Mouse (Mus musculus): ENCODE measurements around the gene Yjefn3. TPM values are rescaled to one million over a fixed set of nuclear protein-coding genes. Genes with fewer than 3 reads are reported as not detected.

Gene Yjefn3
- total and polyA plus RNA-seq, 3 experiments = 13.3 to 16.8 (median 14.2) TPM

DNA sequence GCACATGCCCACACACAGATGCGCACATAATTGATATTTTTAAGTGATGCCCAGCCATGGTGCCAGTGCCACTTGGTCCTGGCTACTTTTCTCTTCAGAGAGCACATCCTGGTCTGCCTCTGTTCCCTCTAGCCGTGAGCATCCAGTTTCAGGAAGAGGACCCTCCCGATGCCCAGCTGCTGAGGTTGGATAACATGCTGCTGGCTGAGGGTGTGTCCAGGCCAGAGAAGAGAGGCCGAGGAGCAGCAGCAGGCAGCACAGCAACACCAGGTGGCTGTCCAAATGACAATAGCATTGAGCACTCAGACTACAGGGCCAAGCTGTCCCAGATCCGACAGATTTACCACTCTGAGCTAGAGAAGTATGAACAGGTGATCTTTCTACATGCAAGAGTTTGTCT is 38.3 kb downstream of the Yjefn3 start:
- no peak for DNase-seq
- intact Hi-C loops (cut with DNase I) = no loop called here
- Histone ChIP-seq H3K9ac (ENCODE audit: low read depth, low read length) (no peak overlapping the region), H3K79me2 (replicated peaks; ENCODE audit: control insufficient read depth, insufficient read depth, low read length) (no peaks in the 10 kb centered on the region), H3K27me3 (ENCODE audit: control insufficient read depth, insufficient read depth, low read length) (no peaks in the 10 kb centered on the region), H3K27ac (no peak overlapping the region), H3K4me3 (no peak overlapping the region), H3K36me3 (ENCODE audit: control insufficient read depth, insufficient read depth, low read length) (no peaks in the 10 kb centered on the region), H3K4me1 (ENCODE audit: control insufficient read depth, insufficient read depth, low read length) (peaks cover 2% of the 10 kb centered on the region; the same call in 1 of the 2 replicates)
- WGBS = 60% methylated on average over 5 of the region's 5 CpGs
- TF ChIP-seq POLR2A (IDR thresholded peaks at IDR 0.05; ENCODE audit: insufficient read depth, low read depth, low read length) (no peak), CTCF (IDR thresholded peaks at IDR 0.05) (no peak), EP300 (IDR thresholded peaks at IDR 0.05; ENCODE audit: insufficient read depth, low read depth, low read length) (no peak)

DNA sequence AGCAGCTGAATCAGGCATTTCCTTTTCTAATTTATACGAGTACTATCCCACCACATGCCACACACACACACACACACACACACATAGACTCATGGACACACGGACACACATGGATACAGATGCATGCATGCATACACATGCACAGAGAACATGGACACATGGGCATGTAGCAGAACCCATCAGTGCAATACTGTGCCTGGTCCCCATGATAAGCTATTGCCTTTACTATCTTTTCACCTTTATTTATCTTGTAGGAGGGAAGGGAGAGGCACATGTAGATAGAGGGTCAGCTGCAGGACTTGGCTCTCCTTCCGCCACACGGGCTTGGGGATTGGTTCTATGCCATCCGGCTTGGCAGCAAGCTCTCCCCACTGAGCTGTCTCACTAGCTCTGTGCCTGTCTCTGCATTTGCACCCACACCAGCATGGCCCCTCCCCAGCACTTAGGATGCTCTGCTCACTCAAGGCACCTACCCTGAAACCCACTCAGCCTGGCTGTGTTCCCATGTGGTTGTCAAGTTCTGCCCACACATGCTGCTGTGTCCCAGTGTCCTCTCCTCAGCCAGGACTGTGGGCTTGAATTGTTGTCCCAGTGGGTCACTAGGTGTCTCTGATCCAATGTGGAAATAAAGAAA is 39.0 kb downstream of the Yjefn3 start:
- no peak overlapping the region for H3K4me3 ChIP-seq
- 51% methylated on average over 5 of the region's 5 CpGs for WGBS
- peak in 1 of 2 experiments; percentile 28 for DNase-seq
- TF ChIP-seq CTCF (IDR thresholded peaks at IDR 0.05) = no peak
- no peak for TF ChIP-seq EP300 (IDR thresholded peaks at IDR 0.05; ENCODE audit: insufficient read depth, low read depth, low read length)
- no peak for TF ChIP-seq POLR2A (IDR thresholded peaks at IDR 0.05; ENCODE audit: insufficient read depth, low read depth, low read length)
- peaks cover 2% of the 10 kb centered on the region; the same call in 1 of the 2 replicates for H3K4me1 ChIP-seq (ENCODE audit: control insufficient read depth, insufficient read depth, low read length)
- H3K9ac ChIP-seq (ENCODE audit: low read depth, low read length) = no peak overlapping the region
- intact Hi-C loops (cut with DNase I) = no loop called here
- no peaks in the 10 kb centered on the region for H3K27me3 ChIP-seq (ENCODE audit: control insufficient read depth, insufficient read depth, low read length)
- H3K79me2 ChIP-seq (replicated peaks; ENCODE audit: control insufficient read depth, insufficient read depth, low read length) = no peaks in the 10 kb centered on the region
- no peaks in the 10 kb centered on the region for H3K36me3 ChIP-seq (ENCODE audit: control insufficient read depth, insufficient read depth, low read length)
- no peak overlapping the region for H3K27ac ChIP-seq

DNA sequence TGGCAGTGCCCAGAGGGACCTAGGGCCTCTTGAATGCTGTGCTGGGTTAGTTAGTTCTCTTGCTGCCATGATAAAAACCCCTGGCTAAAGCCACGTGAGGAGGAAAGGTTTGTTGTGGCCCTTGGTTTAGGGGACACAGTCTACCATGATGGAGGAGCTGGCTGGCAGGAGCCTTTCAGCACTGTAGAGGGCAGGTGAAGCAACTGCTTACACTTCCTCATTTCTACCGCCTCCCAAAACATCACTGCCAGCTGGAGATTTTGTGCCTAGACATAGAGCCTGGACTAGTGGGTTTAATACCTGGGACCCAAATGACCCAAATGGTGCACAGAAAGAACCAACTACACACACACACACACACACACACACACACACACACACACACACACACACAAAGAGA is 41.3 kb downstream of the Yjefn3 start:
- H3K27ac ChIP-seq = no peak overlapping the region
- WGBS = 67% methylated on average over 2 of the region's 2 CpGs
- TF ChIP-seq CTCF (IDR thresholded peaks at IDR 0.05) = no peak
- no peak for TF ChIP-seq POLR2A (IDR thresholded peaks at IDR 0.05; ENCODE audit: insufficient read depth, low read depth, low read length)
- TF ChIP-seq EP300 (IDR thresholded peaks at IDR 0.05; ENCODE audit: insufficient read depth, low read depth, low read length) = no peak
- H3K27me3 ChIP-seq (ENCODE audit: control insufficient read depth, insufficient read depth, low read length) = no peaks in the 10 kb centered on the region
- intact Hi-C loops (cut with DNase I) = no loop called here
- H3K36me3 ChIP-seq (ENCODE audit: control insufficient read depth, insufficient read depth, low read length) = no peaks in the 10 kb centered on the region
- no peak for DNase-seq
- H3K4me1 ChIP-seq (ENCODE audit: control insufficient read depth, insufficient read depth, low read length) = no peaks in the 10 kb centered on the region
- no peaks in the 10 kb centered on the region for H3K79me2 ChIP-seq (replicated peaks; ENCODE audit: control insufficient read depth, insufficient read depth, low read length)
- no peak overlapping the region for H3K4me3 ChIP-seq
- no peak overlapping the region for H3K9ac ChIP-seq (ENCODE audit: low read depth, low read length)

DNA sequence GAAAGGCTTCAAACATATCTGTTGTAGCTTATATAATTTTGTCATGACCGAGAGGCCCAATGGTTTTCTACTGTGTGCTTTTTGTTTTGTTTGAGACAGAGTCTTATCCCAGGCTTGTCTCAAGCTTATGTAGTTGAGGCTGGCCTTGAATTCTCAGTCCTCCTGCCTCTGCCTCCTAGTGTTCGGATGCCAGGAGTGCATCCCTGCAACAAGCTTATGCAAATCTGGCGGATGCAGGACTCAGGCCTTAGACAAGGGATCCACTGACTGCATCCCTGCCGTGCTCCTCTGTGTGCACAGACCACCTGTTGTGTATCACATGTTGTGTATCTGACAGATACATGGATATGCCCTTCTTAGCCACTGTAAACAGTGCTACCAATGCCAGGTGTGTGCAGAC is 41.7 kb downstream of the Yjefn3 start:
- no peak for DNase-seq
- Histone ChIP-seq H3K27ac (no peak overlapping the region), H3K4me1 (ENCODE audit: control insufficient read depth, insufficient read depth, low read length) (no peaks in the 10 kb centered on the region), H3K79me2 (replicated peaks; ENCODE audit: control insufficient read depth, insufficient read depth, low read length) (no peaks in the 10 kb centered on the region), H3K9ac (ENCODE audit: low read depth, low read length) (no peak overlapping the region), H3K36me3 (ENCODE audit: control insufficient read depth, insufficient read depth, low read length) (no peaks in the 10 kb centered on the region), H3K4me3 (no peak overlapping the region), H3K27me3 (ENCODE audit: control insufficient read depth, insufficient read depth, low read length) (no peaks in the 10 kb centered on the region)
- intact Hi-C loops (cut with DNase I) = no loop called here
- WGBS = 66% methylated on average over 4 of the region's 4 CpGs
- TF ChIP-seq CTCF (IDR thresholded peaks at IDR 0.05) (peak; percentile 38), EP300 (IDR thresholded peaks at IDR 0.05; ENCODE audit: insufficient read depth, low read depth, low read length) (no peak)

DNA sequence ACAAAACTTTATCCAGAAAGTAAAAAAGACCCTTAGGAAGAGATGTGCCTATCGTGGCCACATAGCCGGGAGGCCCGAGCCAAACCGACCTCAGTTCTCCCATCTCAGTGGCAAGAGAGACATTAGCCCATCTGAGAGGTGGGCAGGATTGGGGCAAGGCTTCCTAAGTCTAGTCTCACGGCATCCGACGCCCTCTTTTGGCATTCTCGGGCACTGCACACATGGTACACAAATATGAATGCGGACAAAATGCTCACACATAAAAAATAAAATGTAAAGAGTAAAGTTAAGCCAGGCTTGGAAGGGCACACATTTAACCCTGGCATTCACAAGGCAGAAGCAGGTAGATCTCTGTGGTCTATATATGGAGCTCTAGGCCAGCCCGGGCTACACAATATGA is 48.6 kb downstream of the Yjefn3 start:
- Histone ChIP-seq H3K27me3 (ENCODE audit: control insufficient read depth, insufficient read depth, low read length) (no peaks in the 10 kb centered on the region), H3K9ac (ENCODE audit: low read depth, low read length) (no peak overlapping the region), H3K36me3 (ENCODE audit: control insufficient read depth, insufficient read depth, low read length) (no peaks in the 10 kb centered on the region), H3K4me3 (no peak overlapping the region), H3K79me2 (replicated peaks; ENCODE audit: control insufficient read depth, insufficient read depth, low read length) (no peaks in the 10 kb centered on the region), H3K4me1 (ENCODE audit: control insufficient read depth, insufficient read depth, low read length) (peaks cover 1% of the 10 kb centered on the region; the same call in 1 of the 2 replicates), H3K27ac (no peak overlapping the region)
- no peak for DNase-seq
- TF ChIP-seq POLR2A (IDR thresholded peaks at IDR 0.05; ENCODE audit: insufficient read depth, low read depth, low read length) = no peak
- TF ChIP-seq EP300 (IDR thresholded peaks at IDR 0.05; ENCODE audit: insufficient read depth, low read depth, low read length) = no peak
- no peak for TF ChIP-seq CTCF (IDR thresholded peaks at IDR 0.05)
- WGBS = 92% methylated on average over 10 of the region's 10 CpGs
- intact Hi-C loops (cut with DNase I) = no loop called here

DNA sequence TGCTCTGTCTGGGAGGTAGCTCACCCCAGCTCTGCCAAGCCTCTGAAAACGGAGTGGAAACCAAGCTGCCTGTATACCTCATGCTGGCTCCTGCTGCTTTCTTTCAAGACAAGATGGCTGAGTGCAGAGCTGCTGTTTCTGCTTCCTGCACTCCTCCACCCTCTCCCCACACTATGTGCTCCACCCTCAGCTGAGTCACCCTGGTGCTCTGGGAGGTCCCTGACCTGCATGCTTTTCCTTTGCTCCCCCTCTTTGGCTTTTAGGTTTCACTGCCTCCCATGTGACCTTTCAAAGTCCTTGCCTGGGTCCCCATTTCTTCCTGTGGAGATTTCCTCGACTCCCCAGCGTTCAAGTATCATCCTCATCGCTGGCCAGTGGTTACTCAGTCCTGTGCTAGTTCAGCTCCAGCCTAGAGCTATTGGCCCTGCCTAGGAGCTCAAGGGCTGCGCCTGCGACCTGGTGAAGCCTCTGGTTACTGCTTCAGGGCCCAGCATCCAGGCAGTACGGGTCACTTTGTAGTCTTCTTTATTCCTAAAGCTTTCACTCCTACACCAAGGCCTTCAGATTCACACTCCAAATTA is 51.5 kb downstream of the Yjefn3 start:
- DNase-seq = no peak
- WGBS = 75% methylated on average over 7 of the region's 7 CpGs
- Histone ChIP-seq H3K9ac (ENCODE audit: low read depth, low read length) (no peak overlapping the region), H3K36me3 (ENCODE audit: control insufficient read depth, insufficient read depth, low read length) (no peaks in the 10 kb centered on the region), H3K4me3 (no peak overlapping the region), H3K27me3 (ENCODE audit: control insufficient read depth, insufficient read depth, low read length) (no peaks in the 10 kb centered on the region), H3K79me2 (replicated peaks; ENCODE audit: control insufficient read depth, insufficient read depth, low read length) (no peaks in the 10 kb centered on the region), H3K4me1 (ENCODE audit: control insufficient read depth, insufficient read depth, low read length) (peaks cover 3% of the 10 kb centered on the region), H3K27ac (no peak overlapping the region)
- intact Hi-C loops (cut with DNase I) = no loop called here
- no peak for TF ChIP-seq CTCF (IDR thresholded peaks at IDR 0.05)
- no peak for TF ChIP-seq EP300 (IDR thresholded peaks at IDR 0.05; ENCODE audit: insufficient read depth, low read depth, low read length)
- TF ChIP-seq POLR2A (IDR thresholded peaks at IDR 0.05; ENCODE audit: insufficient read depth, low read depth, low read length) = no peak
